Mouse (Mus musculus) lung, adult 2 months (tissue): ENCODE data around the gene Phox2b. TPM values are rescaled to one million over a fixed set of nuclear protein-coding genes. Genes with fewer than 3 reads are reported as not detected.
A peak's percentile ranks its signal among the peaks of the same experiment; 100 is the strongest.

Experiments
- DNase-seq: peaks from one replicate; pipeline ENCODE4 v3.0.0; 2022
- H3K4me1 ChIP-seq: fragments of 200-500 bp; 2 replicates; pipeline ENCODE4 v1.6.1; 2011; ENCODE audit warnings: low read length; ENCODE audit not compliant: control insufficient read depth, insufficient read depth
- H3K4me3 ChIP-seq: fragments of 200-500 bp; replicated peaks from 2 replicates; pipeline ENCODE3; 2011; ENCODE audit warnings: low read depth, mild to moderate bottlenecking, control low read depth, low read length; ENCODE audit errors: extremely low read depth
- CTCF ChIP-seq: fragments of 200-500 bp; IDR thresholded peaks from 2 replicates; pipeline ENCODE4 v1.5.1; 2011; ENCODE audit warnings: mild to moderate bottlenecking, low read length, control low read depth; ENCODE audit not compliant: insufficient read depth
- POLR2A ChIP-seq: fragments of 200-500 bp; IDR thresholded peaks from 2 replicates; pipeline ENCODE4 v1.6.1; 2011; ENCODE audit warnings: low read depth, mild to moderate bottlenecking, control low read depth, low read length, borderline replicate concordance; ENCODE audit errors: extremely low read depth
- WGBS: fragments of 180-500 bp; shearing (Covaris S2); methylation state at CpG from one replicate; pipeline ENCODE4 v1.1.7; 2018; 5-methylcytosine and 5-hydroxymethylcytosine counted together
- polyA plus RNA-seq: library from polyadenylated mRNA; depleted of rRNA; stranded (reverse); fragments of >200 nt; gene quantifications from 2 replicates; pipeline ENCODE4 v1.2.3, GENCODE M21; 2012; rRNA removed

The Phox2b gene
- polyA plus RNA-seq, result 0.05 TPM in 2 replicates

DNA sequence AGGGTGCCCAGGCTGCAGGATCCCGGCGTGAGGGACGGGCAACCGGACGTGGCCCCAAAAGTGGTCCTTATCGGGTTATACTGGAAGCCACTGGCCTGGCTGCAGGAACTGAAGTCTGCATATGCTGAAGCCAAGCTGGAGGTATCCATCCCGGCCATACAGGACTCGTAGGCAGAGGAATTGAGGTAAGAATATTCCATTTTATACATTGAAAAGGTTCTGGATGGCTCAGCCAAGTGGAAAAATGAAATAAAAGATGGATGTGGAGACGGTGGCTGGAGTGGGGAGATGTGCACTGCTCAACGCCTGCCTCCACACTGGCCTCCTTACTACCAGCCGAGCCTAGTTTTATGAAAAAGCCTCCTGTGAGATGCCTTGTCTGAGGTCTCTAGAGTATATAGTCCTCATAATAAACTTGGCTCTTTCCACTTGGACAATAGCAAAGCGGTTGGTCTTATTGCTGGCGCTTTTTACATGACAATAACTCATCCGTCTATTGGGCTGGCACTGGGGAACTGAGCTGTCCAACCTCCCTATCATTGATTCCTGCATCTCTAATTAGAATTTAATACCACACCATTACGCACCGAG, at the start of gene Phox2b:
Gene Phox2b, minus strand, starts transcription at position 569 of the 591 bp plus-strand sequence.
- Histone ChIP-seq H3K4me1 (no peaks in the 10 kb centered on the region), H3K4me3 (no peak within 1 kb of the TSS)
- WGBS, result 8% methylated on average over 16 of the region's 16 CpGs
- TF ChIP-seq POLR2A (no peak), CTCF (no peak)
- peak; percentile 13 for DNase-seq

DNA sequence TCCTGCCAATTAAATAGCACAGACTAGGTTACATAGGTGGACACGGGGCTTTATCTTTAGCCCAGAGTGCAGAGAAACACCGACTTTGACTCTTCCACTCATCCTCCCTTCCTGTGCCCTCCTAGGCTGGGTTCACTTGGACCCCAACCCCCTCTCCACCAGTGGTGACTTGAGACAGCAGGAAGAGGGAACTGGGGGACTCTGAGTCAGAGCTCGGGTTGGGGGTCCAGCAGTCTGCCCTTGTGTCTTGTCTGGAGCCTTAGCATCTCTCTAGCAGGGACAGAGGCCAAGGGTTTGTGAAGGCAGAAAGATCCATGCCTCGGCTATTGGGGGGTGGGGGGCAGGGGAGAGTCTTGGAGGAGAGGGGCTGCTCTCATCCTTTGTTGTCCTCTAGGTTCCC, 43.5 kb upstream of the Phox2b start:
- Histone ChIP-seq H3K4me3 (no peak overlapping the region), H3K4me1 (no peaks in the 10 kb centered on the region; the same call in 1 of the 2 replicates)
- no peak for DNase-seq
- TF ChIP-seq CTCF (no peak), POLR2A (no peak)
- WGBS, result 64% methylated on average over 4 of the region's 4 CpGs

DNA sequence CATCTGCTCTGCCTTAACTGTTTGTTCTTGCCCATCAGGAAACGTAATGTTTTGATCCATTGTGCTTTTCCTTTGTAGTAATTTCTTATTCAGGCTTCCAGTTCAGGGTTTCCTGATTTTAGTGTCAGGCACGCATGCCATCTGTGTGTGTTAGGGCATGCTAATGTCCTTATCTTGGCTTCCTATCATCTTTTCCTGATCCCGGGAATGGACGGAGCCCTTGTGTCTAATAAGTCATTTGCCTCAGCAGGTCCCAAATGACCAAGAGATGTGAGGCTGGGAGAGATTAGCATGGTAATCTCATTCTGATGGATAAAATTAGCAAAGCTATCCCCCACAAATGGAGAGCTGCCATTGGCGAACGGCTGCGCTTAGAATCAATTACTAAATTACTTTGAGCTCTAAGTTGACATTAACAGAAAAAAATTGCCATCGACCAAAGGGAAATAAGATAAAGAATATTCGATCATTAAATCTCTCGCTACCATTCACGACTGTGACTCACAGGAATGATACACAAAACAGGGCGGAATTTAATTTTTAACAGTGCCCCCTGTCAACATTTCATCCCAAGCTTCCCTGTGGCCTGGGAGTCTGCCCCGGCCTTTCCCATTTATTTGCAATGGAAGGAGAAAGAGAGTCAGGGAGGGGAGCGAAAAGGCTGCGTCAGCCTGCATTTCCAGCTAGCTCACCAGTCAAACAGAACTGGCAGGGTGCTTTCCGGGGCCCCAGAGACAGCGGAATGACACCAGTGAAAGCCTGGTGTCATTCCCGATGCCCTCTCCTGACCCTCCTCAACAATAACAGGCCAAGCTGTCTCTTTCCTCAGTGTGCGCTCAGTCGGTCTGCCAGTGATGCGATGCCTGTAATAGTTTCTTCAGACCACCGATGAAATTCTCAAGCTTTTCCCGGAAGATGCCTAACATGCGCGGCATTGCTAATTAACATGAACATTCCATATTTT, 40.2 kb upstream of the Phox2b start:
- 64% methylated on average over 25 of the region's 25 CpGs for WGBS
- TF ChIP-seq CTCF (no peak), POLR2A (no peak)
- Histone ChIP-seq H3K4me1 (no peaks in the 10 kb centered on the region; the same call in 1 of the 2 replicates), H3K4me3 (no peak overlapping the region)
- DNase-seq, result no peak

DNA sequence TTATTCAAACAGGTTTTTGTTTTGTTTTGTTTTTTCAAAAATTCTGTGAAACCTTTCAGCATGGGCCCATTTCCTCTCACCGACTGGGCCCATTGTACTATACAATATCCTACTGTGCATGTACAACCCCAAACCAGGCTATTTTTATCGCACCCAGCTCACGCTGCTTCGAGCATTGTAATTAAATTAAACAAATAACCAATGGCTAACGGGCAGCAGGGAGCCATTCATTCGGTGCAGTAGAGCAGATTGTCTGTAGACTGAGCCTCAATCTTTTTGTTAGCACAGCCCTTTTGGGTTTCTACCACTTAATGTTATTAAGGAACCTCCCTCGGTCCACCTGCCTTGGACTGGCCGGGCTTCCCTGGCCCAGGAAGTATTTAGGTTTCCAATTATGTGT, 39.5 kb upstream of the Phox2b start:
- 38% methylated on average over 8 of the region's 8 CpGs for WGBS
- Histone ChIP-seq H3K4me1 (no peaks in the 10 kb centered on the region; the same call in 1 of the 2 replicates), H3K4me3 (no peak overlapping the region)
- TF ChIP-seq CTCF (no peak), POLR2A (no peak)
- DNase-seq, result no peak

DNA sequence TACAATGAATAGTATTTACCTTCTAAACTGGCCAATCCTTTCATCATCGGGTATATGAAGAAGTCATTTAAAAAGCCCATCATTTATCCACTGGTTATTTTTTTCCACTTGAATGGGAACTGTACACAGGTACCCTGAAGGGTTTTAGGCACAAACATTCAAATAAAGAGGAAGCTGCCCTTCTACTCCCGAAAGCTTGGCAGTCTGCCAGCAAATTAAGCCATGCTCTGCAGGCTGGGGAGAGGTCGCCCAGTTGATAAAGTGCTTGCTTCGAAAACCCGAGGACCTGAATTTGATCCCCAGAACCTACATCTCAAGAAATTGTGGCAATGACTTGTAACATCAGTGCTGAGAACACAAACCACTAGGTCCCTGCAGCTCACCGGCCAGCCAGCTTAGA, 35.6 kb upstream of the Phox2b start:
- Histone ChIP-seq H3K4me1 (no peaks in the 10 kb centered on the region; the same call in 1 of the 2 replicates), H3K4me3 (no peak overlapping the region)
- no peak for TF ChIP-seq POLR2A
- TF ChIP-seq CTCF, result no peak
- WGBS, result 27% methylated on average over 6 of the region's 6 CpGs
- DNase-seq, result no peak

DNA sequence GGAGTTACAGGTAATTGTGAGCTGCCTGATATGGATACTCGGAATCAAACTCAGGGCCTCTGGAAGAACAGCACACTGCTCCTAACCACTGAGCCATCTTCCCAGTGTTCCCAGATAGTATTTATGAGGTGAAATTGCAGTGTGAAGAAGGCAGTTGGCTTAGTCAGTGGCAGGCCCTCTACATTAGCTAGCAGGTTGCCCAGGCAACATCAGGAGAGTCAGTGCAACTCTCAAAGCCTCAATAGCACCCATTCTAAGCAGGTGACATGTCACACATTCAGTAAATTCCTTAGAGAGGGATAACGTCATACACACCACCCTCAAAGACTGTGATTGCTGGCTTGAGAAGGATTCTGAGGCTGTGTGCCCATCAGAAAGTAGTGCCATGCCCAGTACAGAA, 32.6 kb upstream of the Phox2b start:
- no peak overlapping the region for H3K4me3 ChIP-seq
- 71% methylated on average over 2 of the region's 2 CpGs for WGBS

DNA sequence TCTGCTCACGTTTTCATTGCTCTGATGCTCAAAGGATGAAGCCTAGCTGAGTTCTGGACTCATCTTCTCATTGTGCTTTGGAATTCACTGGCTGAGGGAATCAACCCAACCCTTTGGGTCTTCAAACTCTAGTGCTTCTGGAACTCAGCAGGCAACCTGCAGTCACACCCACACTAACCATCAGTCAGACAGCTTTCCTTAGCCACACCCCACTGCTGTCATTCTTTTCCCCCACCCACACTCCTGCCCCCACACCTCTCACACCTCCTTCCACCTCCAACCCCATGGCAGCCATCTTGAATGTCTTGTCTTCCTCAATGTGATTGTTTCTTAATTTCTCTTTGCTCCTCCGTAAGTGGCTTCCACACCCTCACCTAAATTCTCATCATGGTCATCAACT, 7.2 kb upstream of the Phox2b start:
- TF ChIP-seq POLR2A (no peak), CTCF (no peak)
- H3K4me1 ChIP-seq, result no peaks in the 10 kb centered on the region
- no peak for DNase-seq
- no peak overlapping the region for H3K4me3 ChIP-seq
- 73% methylated on average over 2 of the region's 2 CpGs for WGBS

More for the DNA sequence above, 32.6 kb upstream of the Phox2b start:
- TF ChIP-seq POLR2A (no peak), CTCF (no peak)
- DNase-seq, result no peak
- no peaks in the 10 kb centered on the region for H3K4me1 ChIP-seq

DNA sequence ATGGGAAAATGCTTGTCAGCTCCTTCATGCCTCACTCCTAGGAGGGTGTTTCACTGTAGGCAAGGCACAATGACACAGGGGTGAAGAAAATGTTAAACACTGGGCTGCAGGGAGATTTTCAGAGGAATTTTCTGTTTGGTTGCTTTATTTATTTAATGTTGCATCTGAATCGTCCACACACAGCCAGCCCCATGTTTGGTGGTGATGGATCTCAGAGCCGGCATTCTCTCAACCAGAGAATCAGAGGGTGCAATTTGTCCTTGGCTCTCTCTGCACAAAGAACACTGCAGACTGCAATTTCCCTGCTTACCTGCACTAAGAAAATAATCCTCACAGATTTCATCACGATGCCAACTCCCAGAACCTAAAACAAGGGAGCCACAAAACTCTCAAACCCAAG, 3.9 kb upstream of the Phox2b start:
- no peak for DNase-seq
- H3K4me3 ChIP-seq, result no peak overlapping the region
- TF ChIP-seq CTCF, result no peak
- no peak for TF ChIP-seq POLR2A
- 10% methylated on average over 3 of the region's 3 CpGs for WGBS
- H3K4me1 ChIP-seq, result no peaks in the 10 kb centered on the region

DNA sequence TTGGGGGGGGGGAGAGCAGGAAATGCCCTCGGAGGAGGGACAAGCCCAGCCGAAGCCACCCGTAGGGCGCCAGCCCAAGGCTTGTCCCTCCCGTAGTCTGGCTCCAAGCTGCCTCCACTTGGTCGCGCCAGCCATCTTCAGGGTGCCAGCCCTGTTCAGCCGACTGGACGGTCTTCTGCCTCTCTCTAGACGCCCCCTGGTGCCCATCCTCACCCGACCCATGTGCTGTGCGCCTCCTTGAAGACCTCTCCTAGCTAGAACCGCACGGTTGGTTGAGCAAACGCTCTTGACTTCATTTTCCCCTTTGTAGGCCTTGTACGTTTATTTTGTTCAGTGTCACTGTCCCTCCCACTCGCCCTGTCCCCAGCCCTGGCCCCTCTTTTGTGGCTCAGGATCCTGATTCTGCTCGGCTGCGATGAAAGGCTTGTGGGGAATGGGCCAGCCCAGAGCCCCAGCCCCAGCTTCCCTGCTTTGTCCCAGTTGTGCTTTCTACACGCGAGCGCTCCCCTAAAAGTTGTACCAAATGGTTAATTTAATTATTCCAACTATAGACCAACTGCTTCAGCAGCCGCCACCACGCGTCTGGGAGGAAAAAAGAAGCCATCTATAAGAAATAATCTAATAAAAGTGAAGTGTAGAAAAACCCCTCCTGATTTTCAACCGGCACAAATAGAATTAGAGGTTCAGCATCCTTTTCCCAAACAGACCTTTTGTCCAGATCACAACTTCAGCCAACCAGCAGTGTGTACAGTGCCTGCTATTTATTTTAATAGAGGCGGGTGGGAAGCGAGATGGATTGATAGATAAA, 2.9 kb upstream of the Phox2b start:
- DNase-seq, result no peak
- Histone ChIP-seq H3K4me3 (no peak overlapping the region), H3K4me1 (no peaks in the 10 kb centered on the region)
- no peak for TF ChIP-seq POLR2A
- no peak for TF ChIP-seq CTCF
- 5% methylated on average over 28 of the region's 28 CpGs for WGBS

DNA sequence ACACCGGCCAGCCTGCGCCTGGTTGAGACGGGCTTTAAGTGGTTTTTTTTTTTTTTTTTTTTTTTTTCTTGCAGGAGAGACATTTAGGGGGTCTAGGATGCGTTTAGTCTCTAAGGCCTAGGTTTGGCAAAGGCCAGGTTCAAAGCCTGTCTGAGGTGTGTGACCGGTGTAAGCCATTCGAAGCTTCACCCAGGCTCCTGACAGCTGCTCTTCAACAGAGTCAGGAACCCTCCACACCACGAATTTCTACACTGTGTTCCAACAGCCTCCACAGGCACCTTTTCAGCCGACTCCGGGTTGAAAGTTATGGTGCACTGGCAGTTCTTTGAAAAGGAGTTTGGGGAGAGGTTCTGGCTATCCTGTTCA, 2.3 kb upstream of the Phox2b start:
- no peak for TF ChIP-seq POLR2A
- no peak for TF ChIP-seq CTCF
- Histone ChIP-seq H3K4me3 (no peak overlapping the region), H3K4me1 (no peaks in the 10 kb centered on the region)
- WGBS, result 6% methylated on average over 9 of the region's 9 CpGs
- DNase-seq, result no peak
